Mouse (Mus musculus) heart, adult 2 months (tissue): ENCODE results near the gene Pkp4. TPM values are rescaled to one million over a fixed set of nuclear protein-coding genes. Genes with fewer than 3 reads are reported as not detected.

Source experiments
- DNase-seq, 2 experiments: peaks; one replicate each; pipeline ENCODE4 v3.0.0; 2021
- H3K27ac ChIP-seq: fragments of 200-600 bp; 2 replicates; pipeline ENCODE4 v1.8.1; 2022
- H3K27me3 ChIP-seq: fragments of 200-500 bp; 2 replicates; pipeline ENCODE4 v1.6.1; 2012; ENCODE audit warnings: mild to moderate bottlenecking, low read length, inconsistent platforms, mixed read lengths; ENCODE audit not compliant: control insufficient read depth, insufficient read depth
- H3K36me3 ChIP-seq: fragments of 200-500 bp; 2 replicates; pipeline ENCODE4 v1.6.1; 2012; ENCODE audit warnings: low read length, inconsistent platforms; ENCODE audit not compliant: control insufficient read depth, insufficient read depth
- H3K4me1 ChIP-seq: fragments of 200-500 bp; 2 replicates; pipeline ENCODE4 v1.6.1; 2011; ENCODE audit warnings: low read length; ENCODE audit not compliant: control insufficient read depth, insufficient read depth
- H3K4me3 ChIP-seq: fragments of 200-600 bp; 2 replicates; pipeline ENCODE4 v1.8.1; 2022
- H3K79me2 ChIP-seq: fragments of 200-500 bp; replicated peaks from 2 replicates; pipeline ENCODE4 v1.6.1; 2012; ENCODE audit warnings: mild to moderate bottlenecking, inconsistent platforms, low read length, moderate library complexity, mixed read lengths; ENCODE audit not compliant: control insufficient read depth, insufficient read depth
- H3K9ac ChIP-seq: fragments of 200-500 bp; 2 replicates; pipeline ENCODE4 v1.6.1; 2012; ENCODE audit warnings: low read depth, mild to moderate bottlenecking, control low read depth, inconsistent platforms, low read length, mixed read lengths
- CTCF ChIP-seq: fragments of 200-600 bp; IDR thresholded peaks from 2 replicates; pipeline ENCODE4 v1.8.1; 2022; ENCODE audit warnings: antibody characterized with exemption, mild to moderate bottlenecking, moderate library complexity
- EP300 ChIP-seq: fragments of 200-500 bp; IDR thresholded peaks from 2 replicates; pipeline ENCODE4 v1.6.1; 2011; ENCODE audit warnings: low read depth, low read length, control low read depth; ENCODE audit not compliant: insufficient read depth
- POLR2A ChIP-seq: fragments of 200-500 bp; IDR thresholded peaks from 2 replicates; pipeline ENCODE4 v1.6.1; 2011; ENCODE audit warnings: mild to moderate bottlenecking, low read depth, low read length, control low read depth; ENCODE audit not compliant: insufficient read depth
- WGBS: fragments of 180-500 bp; shearing (Covaris S2); methylation state at CpG from one replicate; pipeline ENCODE4 v1.1.7; 2018; 5-methylcytosine and 5-hydroxymethylcytosine counted together
- intact Hi-C: fragments of 180-260 bp; cut with DNase I; formaldehyde crosslinking; loops from one replicate; pipeline ENCODE4 v1.15.1; 2025
- polyA plus RNA-seq: library from polyadenylated mRNA; depleted of rRNA; stranded (reverse); fragments of >200 nt; gene quantifications from 2 replicates; pipeline ENCODE4 v1.2.3, GENCODE M21; 2012
- total RNA-seq, 2 experiments: library from RNA; stranded (reverse); gene quantifications; 2 replicates each; pipeline ENCODE4 v1.2.3; 2021

Gene Pkp4
- total and polyA plus RNA-seq, 3 experiments: 61.5 to 174 (median 152) TPM

- no peak for TF ChIP-seq EP300
- TF ChIP-seq POLR2A: no peak
- no peak for TF ChIP-seq CTCF
- DNase-seq: peak in 1 of 2 experiments; percentile 25
- Histone ChIP-seq H3K27me3 (no peaks in the 10 kb centered on the region), H3K79me2 (peaks cover 1% of the 10 kb centered on the region; the same call in 1 of the 2 replicates), H3K27ac (peak overlapping the region; percentile 26), H3K4me1 (peaks cover 18% of the 10 kb centered on the region), H3K9ac (no peak overlapping the region), H3K36me3 (peaks cover 5% of the 10 kb centered on the region; the same call in 1 of the 2 replicates), H3K4me3 (no peak overlapping the region)
- WGBS: 67% methylated on average over 2 of the region's 2 CpGs
- intact Hi-C loops: loop anchor here (5.0 kb wide), 1 partner anchor 44 kb away; the partner anchor contains the start of genes Ccdc148 and Pkp4
Observed at GRCm38 (mm10) chr2:59206190-59206589, 45.5 kb downstream of the Pkp4 start.

DNA sequence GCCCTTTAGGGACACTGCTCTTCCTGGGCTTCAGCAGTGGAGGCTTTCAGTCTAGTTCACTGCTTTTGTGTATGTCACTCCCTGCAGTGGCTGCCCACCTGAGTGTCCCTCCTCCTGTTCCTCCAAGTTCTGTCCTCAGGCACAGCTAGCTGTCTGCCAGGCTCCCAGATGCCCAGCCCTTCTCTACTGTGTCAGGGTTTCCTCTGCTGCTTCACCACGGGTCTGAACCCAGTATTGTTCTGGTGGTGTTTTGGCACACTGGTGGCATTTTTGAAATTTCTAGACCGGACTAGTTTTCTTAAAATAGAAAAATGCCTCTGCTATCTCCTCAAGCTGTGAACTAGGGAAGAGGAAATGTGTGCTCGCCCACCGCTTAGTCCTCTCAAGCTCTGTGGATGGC, 46.6 kb downstream of the Pkp4 start:
- peaks cover 19% of the 10 kb centered on the region for H3K4me1 ChIP-seq
- intact Hi-C loops: loop anchor here (5.0 kb wide), 1 partner anchor 45 kb away; the partner anchor contains the start of genes Ccdc148 and Pkp4
- TF ChIP-seq EP300 (no peak), POLR2A (no peak), CTCF (no peak)
- no peak overlapping the region; the same call in 1 of the 2 replicates for H3K4me3 ChIP-seq
- 2% methylated on average over 4 of the region's 4 CpGs for WGBS
- peak overlapping the region; percentile 70 for H3K27ac ChIP-seq
- peaks cover 5% of the 10 kb centered on the region for H3K36me3 ChIP-seq
- no peaks in the 10 kb centered on the region for H3K27me3 ChIP-seq
- H3K79me2 ChIP-seq: peaks cover 1% of the 10 kb centered on the region; the same call in 1 of the 2 replicates
- H3K9ac ChIP-seq: peak overlapping the region; percentile 24; the same call in 1 of the 2 replicates
- peak in 1 of 2 experiments; percentile 35 for DNase-seq

DNA sequence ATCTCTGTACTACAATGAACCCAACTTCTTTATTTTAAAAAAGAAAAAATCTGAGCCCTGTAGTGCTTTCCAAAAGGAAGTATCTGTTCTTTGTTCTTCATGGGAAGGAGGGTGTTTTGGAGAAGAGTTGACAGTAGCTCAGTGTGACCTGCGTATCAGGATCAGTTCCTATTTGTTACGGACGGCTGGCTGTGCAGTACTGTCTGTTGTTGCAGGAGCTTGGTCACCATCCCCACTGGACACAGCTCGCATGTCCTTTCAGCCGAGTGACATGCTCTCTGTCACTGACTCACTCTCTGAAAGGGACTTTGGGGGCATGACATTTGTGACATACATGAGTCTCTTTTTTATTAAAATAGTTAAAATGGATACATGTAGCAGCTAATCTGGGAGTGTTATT, 47.1 kb downstream of the Pkp4 start:
- peaks cover 19% of the 10 kb centered on the region for H3K4me1 ChIP-seq
- H3K9ac ChIP-seq: no peak overlapping the region
- intact Hi-C loops: loop anchor here (2.0 to 5.0 kb wide), 2 partner anchors 15 to 45 kb away; partner anchors contain the start of genes Ccdc148 and Pkp4
- H3K36me3 ChIP-seq: peaks cover 5% of the 10 kb centered on the region
- H3K27ac ChIP-seq: peak overlapping the region; percentile 70
- WGBS: 10% methylated on average over 5 of the region's 5 CpGs
- no peak for DNase-seq
- H3K4me3 ChIP-seq: no peak overlapping the region; the same call in 1 of the 2 replicates
- H3K79me2 ChIP-seq: peaks cover 1% of the 10 kb centered on the region; the same call in 1 of the 2 replicates
- no peak for TF ChIP-seq EP300
- TF ChIP-seq CTCF: no peak
- no peak for TF ChIP-seq POLR2A
- H3K27me3 ChIP-seq: no peaks in the 10 kb centered on the region

DNA sequence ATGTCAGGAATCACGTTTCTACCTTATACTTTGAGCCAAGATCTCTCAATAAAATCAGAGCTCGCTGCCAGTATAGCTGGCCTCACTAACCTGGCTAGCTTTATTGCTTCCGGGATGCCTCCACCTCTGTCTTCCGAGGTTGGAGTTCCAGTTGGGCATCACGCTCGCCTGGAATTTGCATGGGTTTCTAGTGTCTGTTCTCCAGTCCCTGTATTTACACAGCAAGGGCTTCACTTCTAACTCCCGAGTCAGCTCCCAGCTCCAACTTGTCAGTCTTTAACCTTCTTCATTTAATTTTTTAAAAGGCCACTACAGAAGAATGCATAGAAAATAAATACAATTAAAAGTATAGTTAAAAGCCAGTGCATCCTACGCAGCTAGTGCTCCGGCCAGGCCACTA, 47.6 kb downstream of the Pkp4 start:
- Histone ChIP-seq H3K27ac (peak overlapping the region; percentile 70), H3K36me3 (peaks cover 4% of the 10 kb centered on the region), H3K4me3 (no peak overlapping the region), H3K79me2 (peaks cover 1% of the 10 kb centered on the region; the same call in 1 of the 2 replicates), H3K4me1 (peaks cover 14% of the 10 kb centered on the region), H3K27me3 (no peaks in the 10 kb centered on the region), H3K9ac (no peak overlapping the region)
- WGBS: 58% methylated on average over 9 of the region's 9 CpGs
- no peak for TF ChIP-seq POLR2A
- TF ChIP-seq EP300: no peak
- TF ChIP-seq CTCF: no peak
- no peak for DNase-seq
- intact Hi-C loops: loop anchor here (2.0 to 5.0 kb wide), 2 partner anchors 15 to 46 kb away; partner anchors contain the start of genes Ccdc148 and Pkp4

GRCm38 (mm10) chr2:59211051-59211450, 50.4 kb downstream of the Pkp4 start:
- H3K27me3 ChIP-seq: no peaks in the 10 kb centered on the region
- 57% methylated on average over 5 of the region's 5 CpGs for WGBS
- no peak overlapping the region for H3K27ac ChIP-seq
- intact Hi-C loops: no loop called here
- peaks cover 12% of the 10 kb centered on the region for H3K4me1 ChIP-seq
- no peak overlapping the region for H3K9ac ChIP-seq
- peaks cover 4% of the 10 kb centered on the region for H3K36me3 ChIP-seq
- H3K4me3 ChIP-seq: no peak overlapping the region
- H3K79me2 ChIP-seq: peaks cover 3% of the 10 kb centered on the region
- no peak for TF ChIP-seq CTCF
- TF ChIP-seq POLR2A: no peak
- no peak for TF ChIP-seq EP300
- DNase-seq: no peak

- 88% methylated on average over 4 of the region's 4 CpGs for WGBS
- Histone ChIP-seq H3K36me3 (peaks cover 4% of the 10 kb centered on the region), H3K27me3 (no peaks in the 10 kb centered on the region), H3K79me2 (peaks cover 2% of the 10 kb centered on the region), H3K4me1 (peaks cover 7% of the 10 kb centered on the region), H3K27ac (no peak overlapping the region), H3K4me3 (no peak overlapping the region), H3K9ac (no peak overlapping the region)
- TF ChIP-seq CTCF: no peak
- intact Hi-C loops: no loop called here
- no peak for DNase-seq
Observed at GRCm38 (mm10) chr2:59212430-59212829, 51.8 kb downstream of the Pkp4 start.
